Mouse (Mus musculus): Measurements from ENCODE around the gene Gipc3. TPM values are rescaled to one million over a fixed set of nuclear protein-coding genes. Genes with fewer than 3 reads are reported as not detected.

The Gipc3 gene
- polyA plus RNA-seq, 1 experiment: 0.01 TPM

- H3K27me3 ChIP-seq (ENCODE audit: control insufficient read depth): peaks cover 16% of the 10 kb centered on the region
- no peak for TF ChIP-seq TAL1 (IDR thresholded peaks at IDR 0.05; ENCODE audit: low read length)
- no peak for TF ChIP-seq GATA1 (IDR thresholded peaks at IDR 0.05; ENCODE audit: low read length)
- peaks cover 60% of the 10 kb centered on the region for H3K36me3 ChIP-seq (ENCODE audit: control insufficient read depth)
- H3K4me3 ChIP-seq (replicated peaks): no peak within 1 kb of the TSS
- H3K9me3 ChIP-seq (ENCODE audit: control insufficient read depth, low read length): no peaks in the 10 kb centered on the region
- peaks cover 36% of the 10 kb centered on the region for H3K4me1 ChIP-seq (ENCODE audit: control insufficient read depth)
Observed at GRCm38 (mm10) chr10:81328386-81328785, 14.7 kb downstream of the Gipc3 start, which contains the start of gene Tbxa2r. Tbxa2r (plus strand) TSS chr10:81328731.

- Histone ChIP-seq H3K4me3 (replicated peaks) (no peak overlapping the region), H3K36me3 (ENCODE audit: control insufficient read depth) (peaks cover 64% of the 10 kb centered on the region)
- TF ChIP-seq GATA1 (IDR thresholded peaks at IDR 0.05; ENCODE audit: low read length) (no peak), TAL1 (IDR thresholded peaks at IDR 0.05; ENCODE audit: low read length) (no peak)
Observed at GRCm38 (mm10) chr10:81327959-81328358, 15.1 kb downstream of the Gipc3 start.

DNA sequence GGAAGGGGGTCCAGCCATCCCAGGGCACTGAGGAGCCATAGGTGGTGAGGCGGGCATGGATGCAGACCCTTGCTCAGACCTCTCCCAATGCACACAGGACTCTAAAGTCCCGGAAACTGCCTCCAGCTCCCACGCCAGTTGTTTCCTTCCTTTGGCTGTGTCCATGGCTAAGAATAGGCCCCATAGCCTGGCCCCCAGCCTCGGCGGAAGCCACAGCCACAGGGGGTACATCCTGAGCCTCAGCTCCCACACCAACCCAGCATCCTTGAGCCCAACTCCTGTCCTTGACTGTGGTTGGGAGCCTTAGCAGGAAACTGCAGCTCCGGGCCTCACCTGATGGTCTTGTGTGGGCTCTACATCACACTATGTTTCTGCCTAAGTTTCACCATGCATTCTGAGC lies 16.2 kb downstream of the Gipc3 start:
- Histone ChIP-seq H3K9me3 (ENCODE audit: control insufficient read depth, low read length) (no peaks in the 10 kb centered on the region), H3K4me1 (ENCODE audit: control insufficient read depth) (peaks cover 50% of the 10 kb centered on the region), H3K27me3 (ENCODE audit: control insufficient read depth) (peaks cover 4% of the 10 kb centered on the region), H3K4me3 (replicated peaks) (no peak overlapping the region), H3K36me3 (ENCODE audit: control insufficient read depth) (peaks cover 75% of the 10 kb centered on the region)
- no peak for TF ChIP-seq GATA1 (IDR thresholded peaks at IDR 0.05; ENCODE audit: low read length)
- no peak for TF ChIP-seq TAL1 (IDR thresholded peaks at IDR 0.05; ENCODE audit: low read length)

More at GRCm38 (mm10) chr10:81327959-81328358, 15.1 kb downstream of the Gipc3 start:
- no peaks in the 10 kb centered on the region for H3K9me3 ChIP-seq (ENCODE audit: control insufficient read depth, low read length)
- H3K27me3 ChIP-seq (ENCODE audit: control insufficient read depth): peaks cover 15% of the 10 kb centered on the region
- H3K4me1 ChIP-seq (ENCODE audit: control insufficient read depth): peaks cover 39% of the 10 kb centered on the region

DNA sequence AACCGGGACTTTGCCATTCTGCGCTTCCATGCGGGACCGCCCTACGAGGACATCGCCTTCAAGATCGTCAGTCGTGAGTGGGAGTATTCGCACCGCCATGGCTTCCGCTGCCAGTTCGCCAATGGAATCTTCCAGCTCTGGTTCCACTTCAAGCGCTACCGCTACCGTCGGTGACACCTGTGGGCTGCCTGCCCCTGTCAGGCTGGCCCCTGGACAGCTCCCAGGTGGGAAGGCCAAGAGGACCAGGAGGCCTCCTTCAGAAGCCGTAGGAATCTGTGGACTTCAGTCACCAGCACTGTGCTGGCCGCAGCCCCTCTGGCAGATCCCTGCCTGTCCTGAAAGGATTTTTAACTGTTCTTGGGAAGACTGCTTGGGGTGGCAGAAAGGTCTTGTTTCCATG lies 17.3 kb downstream of the Gipc3 start:
- H3K36me3 ChIP-seq (ENCODE audit: control insufficient read depth): peaks cover 77% of the 10 kb centered on the region
- no peak overlapping the region for H3K4me3 ChIP-seq (replicated peaks)
- no peaks in the 10 kb centered on the region; the same call in 1 of the 2 replicates for H3K27me3 ChIP-seq (ENCODE audit: control insufficient read depth)
- H3K4me1 ChIP-seq (ENCODE audit: control insufficient read depth): peaks cover 55% of the 10 kb centered on the region
- no peak for TF ChIP-seq TAL1 (IDR thresholded peaks at IDR 0.05; ENCODE audit: low read length)
- no peak for TF ChIP-seq GATA1 (IDR thresholded peaks at IDR 0.05; ENCODE audit: low read length)
- H3K9me3 ChIP-seq (ENCODE audit: control insufficient read depth, low read length): no peaks in the 10 kb centered on the region

DNA sequence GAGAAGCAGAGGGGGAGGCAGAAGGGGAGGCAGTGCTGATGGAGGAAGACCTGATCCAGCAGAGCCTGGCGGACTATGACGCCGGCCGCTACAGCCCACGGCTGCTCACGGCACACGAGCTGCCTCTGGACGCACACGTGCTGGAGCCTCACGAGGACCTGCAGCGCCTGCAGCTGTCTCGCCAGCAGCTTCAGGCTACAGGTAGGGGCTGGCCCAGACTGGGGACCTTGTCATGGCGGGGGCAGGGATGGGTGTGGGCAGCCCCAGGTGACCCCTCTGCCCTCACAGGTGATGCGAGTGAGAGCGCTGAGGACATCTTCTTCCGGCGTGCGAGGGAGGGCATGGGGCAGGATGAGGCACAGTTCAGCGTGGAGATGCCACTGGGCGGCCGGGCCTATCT lies 17.9 kb downstream of the Gipc3 start:
- peaks cover 57% of the 10 kb centered on the region for H3K4me1 ChIP-seq (ENCODE audit: control insufficient read depth)
- peaks cover 77% of the 10 kb centered on the region for H3K36me3 ChIP-seq (ENCODE audit: control insufficient read depth)
- H3K27me3 ChIP-seq (ENCODE audit: control insufficient read depth): no peaks in the 10 kb centered on the region; the same call in 1 of the 2 replicates
- H3K9me3 ChIP-seq (ENCODE audit: control insufficient read depth, low read length): no peaks in the 10 kb centered on the region
- no peak for TF ChIP-seq TAL1 (IDR thresholded peaks at IDR 0.05; ENCODE audit: low read length)
- no peak for TF ChIP-seq GATA1 (IDR thresholded peaks at IDR 0.05; ENCODE audit: low read length)
- H3K4me3 ChIP-seq (replicated peaks): no peak overlapping the region

DNA sequence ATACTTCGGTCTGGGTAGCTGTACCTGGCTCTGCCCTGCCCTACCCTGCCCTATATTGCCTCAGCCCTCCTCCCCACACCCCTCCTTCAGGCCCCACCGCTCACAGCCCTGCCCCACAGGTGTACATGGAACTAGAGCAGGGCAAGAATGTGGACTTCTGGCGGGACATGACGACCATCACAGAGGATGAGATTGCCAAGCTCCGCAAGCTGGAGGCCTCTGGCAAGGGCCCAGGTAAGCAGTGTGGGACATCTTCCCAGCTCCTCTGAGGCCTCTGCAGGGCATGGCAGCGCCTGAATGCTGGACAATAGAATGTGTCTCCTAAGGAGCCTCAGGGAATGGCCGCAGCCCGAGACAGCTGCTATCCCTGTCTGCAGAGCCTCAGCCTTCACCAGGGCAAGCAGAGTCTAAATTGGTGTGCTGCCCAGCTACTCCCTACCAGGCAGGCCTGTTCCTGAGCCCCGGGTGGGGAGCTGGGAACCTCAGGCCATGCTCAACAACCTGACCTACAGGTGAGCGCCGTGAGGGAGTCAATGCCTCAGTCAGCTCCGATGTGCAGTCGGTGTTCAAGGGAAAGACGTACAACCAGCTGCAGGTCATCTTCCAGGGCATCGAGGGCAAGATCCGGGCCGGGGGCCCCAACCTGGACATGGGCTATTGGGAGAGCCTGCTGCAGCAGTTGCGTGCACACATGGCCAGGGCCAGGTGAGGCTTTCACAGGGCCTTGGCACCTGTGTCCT lies 19.1 kb downstream of the Gipc3 start:
- Histone ChIP-seq H3K4me3 (replicated peaks) (no peak overlapping the region), H3K4me1 (ENCODE audit: control insufficient read depth) (peaks cover 62% of the 10 kb centered on the region), H3K36me3 (ENCODE audit: control insufficient read depth) (peaks cover 72% of the 10 kb centered on the region), H3K27me3 (ENCODE audit: control insufficient read depth) (no peaks in the 10 kb centered on the region), H3K9me3 (ENCODE audit: control insufficient read depth, low read length) (no peaks in the 10 kb centered on the region)
- TF ChIP-seq GATA1 (IDR thresholded peaks at IDR 0.05; ENCODE audit: low read length) (no peak), TAL1 (IDR thresholded peaks at IDR 0.05; ENCODE audit: low read length) (no peak)

- Histone ChIP-seq H3K36me3 (ENCODE audit: control insufficient read depth) (peaks cover 72% of the 10 kb centered on the region), H3K9me3 (ENCODE audit: control insufficient read depth, low read length) (no peaks in the 10 kb centered on the region), H3K27me3 (ENCODE audit: control insufficient read depth) (no peaks in the 10 kb centered on the region), H3K4me1 (ENCODE audit: control insufficient read depth) (peaks cover 62% of the 10 kb centered on the region), H3K4me3 (replicated peaks) (peak overlapping the region; percentile 86)
- no peak for TF ChIP-seq GATA1 (IDR thresholded peaks at IDR 0.05; ENCODE audit: low read length)
- TF ChIP-seq TAL1 (IDR thresholded peaks at IDR 0.05; ENCODE audit: low read length): no peak
Observed at GRCm38 (mm10) chr10:81323141-81323775, 19.8 kb downstream of the Gipc3 start.

GRCm38 (mm10) chr10:81322444-81322843 lies 20.6 kb downstream of the Gipc3 start:
- Histone ChIP-seq H3K9me3 (ENCODE audit: control insufficient read depth, low read length) (no peaks in the 10 kb centered on the region), H3K4me1 (ENCODE audit: control insufficient read depth) (peaks cover 63% of the 10 kb centered on the region), H3K27me3 (ENCODE audit: control insufficient read depth) (no peaks in the 10 kb centered on the region), H3K36me3 (ENCODE audit: control insufficient read depth) (peaks cover 73% of the 10 kb centered on the region), H3K4me3 (replicated peaks) (peak overlapping the region; percentile 86)
- TF ChIP-seq GATA1 (IDR thresholded peaks at IDR 0.05; ENCODE audit: low read length) (no peak), TAL1 (IDR thresholded peaks at IDR 0.05; ENCODE audit: low read length) (no peak)

DNA sequence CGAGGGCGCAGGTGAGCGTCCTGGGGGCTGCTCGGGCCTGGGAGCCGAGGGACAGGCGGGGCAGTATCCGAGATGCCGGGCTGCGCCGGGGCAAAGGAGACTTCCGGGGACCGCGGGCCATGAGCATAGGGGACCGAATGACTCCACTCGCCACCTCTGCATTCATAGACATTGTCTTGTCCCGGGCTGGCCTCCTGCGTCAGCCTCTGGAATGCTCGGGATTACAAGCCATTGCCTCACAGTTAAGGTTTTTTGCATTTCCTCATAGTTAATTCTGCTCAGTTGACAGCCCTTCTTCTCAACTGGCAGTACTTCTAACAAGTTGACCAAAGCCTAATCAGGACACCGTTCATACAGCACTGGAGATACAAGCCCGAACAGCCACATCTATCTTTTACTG lies 21.6 kb downstream of the Gipc3 start:
- Histone ChIP-seq H3K4me3 (replicated peaks) (peak overlapping the region; percentile 86), H3K36me3 (ENCODE audit: control insufficient read depth) (peaks cover 68% of the 10 kb centered on the region), H3K9me3 (ENCODE audit: control insufficient read depth, low read length) (no peaks in the 10 kb centered on the region), H3K4me1 (ENCODE audit: control insufficient read depth) (peaks cover 67% of the 10 kb centered on the region), H3K27me3 (ENCODE audit: control insufficient read depth) (no peaks in the 10 kb centered on the region)
- TF ChIP-seq TAL1 (IDR thresholded peaks at IDR 0.05; ENCODE audit: low read length): no peak
- TF ChIP-seq GATA1 (IDR thresholded peaks at IDR 0.05; ENCODE audit: low read length): no peak
